Mouse (Mus musculus) erythroblast, embryonic 14.5 days (primary cell): ENCODE results near the gene Sh3kbp1. TPM values are rescaled to one million over a fixed set of nuclear protein-coding genes. Genes with fewer than 3 reads are reported as not detected.

ENCODE experiments used
- H3K27me3 ChIP-seq: 2 replicates; pipeline ENCODE4 v1.6.1; 2012; ENCODE audit warnings: inconsistent platforms; ENCODE audit not compliant: control insufficient read depth
- H3K36me3 ChIP-seq: 2 replicates; pipeline ENCODE4 v1.6.1; 2012; ENCODE audit warnings: mild to moderate bottlenecking, inconsistent platforms; ENCODE audit not compliant: control insufficient read depth
- H3K4me1 ChIP-seq: 2 replicates; pipeline ENCODE4 v1.6.1; 2012; ENCODE audit warnings: inconsistent platforms; ENCODE audit not compliant: control insufficient read depth
- H3K4me3 ChIP-seq: replicated peaks from 2 replicates; pipeline ENCODE3; 2012; ENCODE audit warnings: moderate library complexity, mild to moderate bottlenecking, inconsistent platforms
- H3K9me3 ChIP-seq: 2 replicates; pipeline ENCODE4 v1.6.1; 2012; ENCODE audit warnings: low read length, inconsistent platforms, mixed read lengths; ENCODE audit not compliant: control insufficient read depth
- GATA1 ChIP-seq: IDR thresholded peaks from 2 replicates; pipeline ENCODE4 v1.6.1; 2012; ENCODE audit warnings: low read length, inconsistent platforms, mixed read lengths
- TAL1 ChIP-seq: IDR thresholded peaks from 3 replicates; pipeline ENCODE4 v1.6.1; 2012; ENCODE audit warnings: low read length, inconsistent platforms, mixed read lengths
- polyA plus RNA-seq: library from polyadenylated mRNA; stranded (reverse); fragments of >175 nt; gene quantifications from 2 replicates; pipeline ENCODE4 v1.2.3, GENCODE M21; 2012

Gene Sh3kbp1
- polyA plus RNA-seq, 1 experiment, result 0.31 TPM

GRCm38 (mm10) chrX:159676242-159676641 is 49.2 kb downstream of the Sh3kbp1 start:
- H3K4me3 ChIP-seq, result no peak overlapping the region
- H3K27me3 ChIP-seq, result no peaks in the 10 kb centered on the region
- no peaks in the 10 kb centered on the region for H3K36me3 ChIP-seq
- no peak for TF ChIP-seq GATA1
- TF ChIP-seq TAL1, result no peak
- no peaks in the 10 kb centered on the region for H3K9me3 ChIP-seq
- peaks cover 2% of the 10 kb centered on the region for H3K4me1 ChIP-seq

DNA sequence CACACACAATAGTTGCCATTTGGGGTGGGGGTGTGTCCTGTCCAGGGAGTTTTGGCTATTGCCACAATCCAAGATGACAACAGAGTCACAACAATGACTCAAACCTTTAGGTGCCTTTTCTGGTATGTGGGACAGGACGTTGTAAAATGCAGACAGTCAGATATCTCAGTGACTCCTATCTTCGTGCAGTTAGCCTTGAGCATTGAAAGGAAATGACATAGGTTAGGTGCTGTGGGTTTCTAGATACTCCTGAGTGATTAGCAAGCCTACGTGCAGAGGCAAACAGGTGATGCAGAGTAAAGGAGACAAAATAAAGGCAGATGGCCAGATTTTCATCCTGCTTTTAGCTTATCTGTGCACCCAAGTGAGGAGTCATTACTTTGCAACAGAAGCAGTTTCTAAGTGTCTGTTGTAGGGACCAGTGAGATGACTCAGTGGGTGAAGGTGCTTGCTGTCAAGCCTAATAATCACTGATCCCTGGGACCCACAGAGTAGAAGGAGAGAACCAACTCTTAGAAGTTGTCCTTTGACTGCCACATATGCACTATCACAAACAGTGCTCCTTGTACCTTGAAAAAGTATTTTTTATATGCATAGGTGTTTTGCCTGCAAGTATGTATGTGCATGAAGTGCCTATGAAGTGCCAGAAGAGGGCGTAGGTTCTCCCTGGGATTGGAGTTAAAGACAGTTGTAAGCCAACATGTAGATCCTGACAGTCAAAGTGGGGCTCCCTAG is 50.7 kb downstream of the Sh3kbp1 start:
- H3K27me3 ChIP-seq, result no peaks in the 10 kb centered on the region
- no peaks in the 10 kb centered on the region for H3K9me3 ChIP-seq
- H3K4me3 ChIP-seq, result no peak overlapping the region
- peaks cover 2% of the 10 kb centered on the region for H3K4me1 ChIP-seq
- no peaks in the 10 kb centered on the region for H3K36me3 ChIP-seq
- TF ChIP-seq TAL1 (no peak), GATA1 (no peak)

GRCm38 (mm10) chrX:159678320-159678835 is 51.3 kb downstream of the Sh3kbp1 start:
- Histone ChIP-seq H3K4me1 (peaks cover 2% of the 10 kb centered on the region), H3K9me3 (no peaks in the 10 kb centered on the region), H3K27me3 (no peaks in the 10 kb centered on the region), H3K36me3 (no peaks in the 10 kb centered on the region), H3K4me3 (no peak overlapping the region)
- TF ChIP-seq TAL1, result no peak
- TF ChIP-seq GATA1, result no peak

GRCm38 (mm10) chrX:159685521-159685920 is 58.4 kb downstream of the Sh3kbp1 start:
- H3K9me3 ChIP-seq, result no peaks in the 10 kb centered on the region
- no peak for TF ChIP-seq TAL1
- no peak for TF ChIP-seq GATA1
- H3K36me3 ChIP-seq, result no peaks in the 10 kb centered on the region
- H3K4me1 ChIP-seq, result peaks cover 5% of the 10 kb centered on the region
- no peak overlapping the region for H3K4me3 ChIP-seq
- no peaks in the 10 kb centered on the region for H3K27me3 ChIP-seq

DNA sequence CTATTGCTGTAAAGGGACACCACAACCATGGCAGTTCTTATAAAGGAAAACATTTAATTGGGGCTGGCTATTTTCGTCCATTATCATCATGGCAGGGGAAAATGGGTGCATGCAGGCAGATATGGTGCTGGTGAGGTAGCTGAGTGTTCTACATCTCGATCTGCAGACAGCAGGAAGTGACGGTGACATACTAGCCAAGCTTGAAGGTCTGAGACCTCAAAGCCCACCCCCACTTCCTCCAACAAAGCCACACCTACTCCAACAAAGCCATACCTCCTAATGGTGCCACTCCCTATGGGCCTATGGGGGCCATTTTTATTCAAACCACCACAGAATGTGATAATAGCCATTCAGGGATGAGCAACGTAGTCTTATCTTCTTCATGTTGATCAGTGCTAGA is 59.8 kb downstream of the Sh3kbp1 start:
- no peaks in the 10 kb centered on the region for H3K27me3 ChIP-seq
- peaks cover 5% of the 10 kb centered on the region for H3K4me1 ChIP-seq

DNA sequence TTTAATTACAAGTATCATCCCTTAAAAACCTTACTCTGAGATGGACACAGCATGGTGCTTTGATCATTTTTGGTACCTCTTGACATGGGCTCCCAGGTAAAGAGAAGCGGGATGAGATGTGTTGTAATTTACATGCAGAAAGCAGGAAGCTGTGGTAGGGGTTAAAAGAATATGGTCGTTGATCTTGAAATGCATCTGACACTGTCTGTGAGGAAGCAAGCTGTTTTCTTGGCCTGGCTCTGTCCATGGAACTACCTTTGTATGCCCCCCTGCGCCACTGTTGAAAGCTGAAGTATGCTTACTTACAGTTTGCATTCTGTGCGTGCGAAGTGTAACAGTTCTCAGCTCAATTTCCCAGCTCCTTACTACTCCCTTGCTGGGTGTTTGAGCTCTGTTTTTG is 61.6 kb downstream of the Sh3kbp1 start:
- H3K4me3 ChIP-seq, result no peak overlapping the region
- TF ChIP-seq GATA1 (no peak), TAL1 (no peak)
- H3K36me3 ChIP-seq, result no peaks in the 10 kb centered on the region
- H3K27me3 ChIP-seq, result no peaks in the 10 kb centered on the region
- peaks cover 5% of the 10 kb centered on the region for H3K4me1 ChIP-seq
- no peaks in the 10 kb centered on the region for H3K9me3 ChIP-seq

More for the DNA sequence above, 59.8 kb downstream of the Sh3kbp1 start:
- Histone ChIP-seq H3K9me3 (no peaks in the 10 kb centered on the region), H3K4me3 (no peak overlapping the region), H3K36me3 (no peaks in the 10 kb centered on the region)
- TF ChIP-seq GATA1 (no peak), TAL1 (no peak)

DNA sequence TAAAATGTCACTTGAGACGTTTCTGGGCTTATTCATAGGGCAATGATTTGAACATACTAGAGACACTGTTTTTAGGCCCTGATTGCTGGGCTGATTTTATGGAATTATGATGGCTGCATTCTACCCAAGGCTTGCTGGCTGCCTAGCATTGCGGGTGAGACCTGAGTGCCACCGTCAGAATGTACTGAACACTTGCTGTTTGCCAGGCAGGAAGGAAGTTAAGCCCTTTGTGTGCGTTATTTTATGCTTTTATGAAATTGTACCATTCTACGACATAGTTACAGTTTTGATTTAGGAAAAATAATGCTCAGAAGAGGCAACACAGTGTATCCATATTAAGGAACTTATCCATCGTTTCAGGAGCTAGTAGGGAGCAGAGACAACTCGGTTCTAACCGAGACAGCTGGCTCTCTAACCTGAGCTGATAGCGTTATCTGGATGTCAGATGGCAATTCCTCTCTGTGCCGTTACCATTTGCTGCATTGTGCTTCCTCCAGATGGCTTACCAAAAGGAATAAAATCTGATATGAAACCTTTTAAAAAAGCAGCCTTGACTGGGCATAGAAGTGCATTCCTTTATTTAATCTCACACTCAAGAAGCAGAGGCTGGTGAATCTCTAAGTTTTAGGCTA is 62.8 kb downstream of the Sh3kbp1 start:
- Histone ChIP-seq H3K9me3 (no peaks in the 10 kb centered on the region), H3K4me1 (peaks cover 5% of the 10 kb centered on the region), H3K27me3 (no peaks in the 10 kb centered on the region), H3K4me3 (no peak overlapping the region), H3K36me3 (no peaks in the 10 kb centered on the region)
- TF ChIP-seq GATA1 (no peak), TAL1 (no peak)

DNA sequence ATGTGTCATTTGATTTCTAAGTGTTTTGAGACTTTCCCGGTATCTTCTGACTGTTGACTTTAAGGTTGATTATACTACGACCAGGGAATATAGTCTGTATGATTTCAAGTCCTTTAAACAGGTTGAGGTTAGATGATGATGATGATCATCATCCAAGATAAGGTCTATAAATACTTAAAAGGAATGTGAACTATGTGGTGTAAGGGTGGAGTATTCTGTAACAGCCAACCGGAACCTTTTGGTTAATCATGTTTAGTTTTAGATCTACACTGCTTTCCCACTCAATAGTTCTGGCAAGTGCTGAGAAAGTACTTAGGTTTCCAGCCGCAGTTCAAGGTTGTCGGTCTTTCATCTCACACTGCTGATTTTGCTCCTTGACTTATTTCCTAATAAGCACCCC is 66.1 kb downstream of the Sh3kbp1 start:
- TF ChIP-seq GATA1 (no peak), TAL1 (no peak)
- Histone ChIP-seq H3K27me3 (no peaks in the 10 kb centered on the region), H3K4me1 (peaks cover 7% of the 10 kb centered on the region), H3K4me3 (no peak overlapping the region), H3K9me3 (no peaks in the 10 kb centered on the region), H3K36me3 (no peaks in the 10 kb centered on the region)

DNA sequence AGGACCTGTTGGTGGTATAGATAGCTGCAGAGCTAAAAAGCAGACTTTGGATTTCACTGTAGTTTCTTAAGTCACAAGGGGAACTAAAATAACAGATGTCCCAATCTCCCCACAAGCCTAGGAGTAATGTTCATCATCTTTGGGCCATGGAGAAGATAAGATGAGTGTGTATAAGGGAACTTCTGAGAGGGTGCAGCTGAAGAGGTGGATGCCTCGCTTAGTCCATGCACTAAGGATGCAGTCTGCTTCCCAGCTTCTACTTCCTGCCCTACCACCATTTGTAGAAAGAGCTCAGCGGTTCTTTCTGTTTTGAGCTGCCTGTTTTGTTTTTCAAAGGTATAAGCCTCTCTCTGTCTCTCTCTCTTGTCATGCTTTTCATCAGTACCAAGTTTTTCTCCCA is 69.5 kb downstream of the Sh3kbp1 start:
- Histone ChIP-seq H3K4me3 (no peak overlapping the region), H3K27me3 (no peaks in the 10 kb centered on the region), H3K36me3 (no peaks in the 10 kb centered on the region), H3K9me3 (no peaks in the 10 kb centered on the region), H3K4me1 (peaks cover 2% of the 10 kb centered on the region; the same call in 1 of the 2 replicates)
- no peak for TF ChIP-seq GATA1
- no peak for TF ChIP-seq TAL1
